Mouse (Mus musculus): ENCODE results near the gene Med13l. TPM values are rescaled to one million over a fixed set of nuclear protein-coding genes. Genes with fewer than 3 reads are reported as not detected.
A peak's percentile ranks its signal among the peaks of the same experiment; 100 is the strongest.

Med13l gene
- total RNA-seq (2014; rRNA removed) (29.5 and 30.7 TPM in 2 replicates), polyA plus RNA-seq (2015; fragmentation: Nextera tagmentation; extraction: Ambion mirVana) (8.5 and 10.5 TPM in 2 replicates)

DNA sequence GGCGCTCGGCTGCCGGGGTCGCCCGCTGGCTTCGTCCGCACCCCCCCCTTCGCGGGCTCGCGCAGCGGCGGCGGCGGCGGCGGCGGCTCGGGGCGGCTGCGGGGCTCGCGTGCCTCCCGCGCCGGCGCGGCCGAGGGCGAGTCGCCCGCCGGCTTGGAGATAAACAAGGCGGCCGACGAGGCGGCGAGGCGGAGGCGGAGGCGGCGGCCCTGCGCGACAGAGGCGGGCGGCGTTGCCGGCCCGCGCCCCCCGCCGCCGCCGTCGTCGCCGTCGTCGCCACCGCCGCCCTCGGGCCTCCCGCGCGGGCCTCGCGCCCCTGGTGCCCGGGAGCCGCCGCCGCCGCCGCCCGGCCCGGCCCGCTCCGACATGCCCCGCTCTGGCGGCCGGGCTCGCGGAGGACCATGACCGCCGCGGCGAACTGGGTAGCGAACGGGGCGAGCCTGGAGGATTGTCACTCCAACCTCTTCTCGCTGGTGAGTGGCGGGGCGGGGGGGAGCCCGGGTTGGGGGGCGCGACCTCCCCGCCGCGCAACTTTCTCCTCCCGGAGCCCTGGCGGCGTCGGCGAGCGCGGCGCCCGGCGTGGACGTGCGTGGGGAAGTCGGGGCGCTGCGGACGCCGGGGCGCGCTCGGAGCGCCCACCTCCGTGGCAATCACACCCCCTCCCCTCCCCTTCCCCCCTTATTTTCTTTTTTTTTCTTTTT lies at the start of gene Med13l:
Med13l (plus strand) TSS at position 295 of the 701 bp plus-strand sequence.
- Histone ChIP-seq H3K9me3 (ENCODE audit: low read length) (no peaks in the 10 kb centered on the region), H3K4me3 (ENCODE audit: low read depth, low read length) (peak within 1 kb of the TSS; percentile 86), H3K9ac (replicated peaks; ENCODE audit: low read length, poor library complexity, severe bottlenecking) (peak within 1 kb of the TSS; percentile 96), H3K4me2 (ENCODE audit: low read depth, low read length, poor library complexity, severe bottlenecking) (peak within 1 kb of the TSS; percentile 72), H3K36me3 (ENCODE audit: insufficient read depth, low read length) (no peaks in the 10 kb centered on the region), H3K4me1 (ENCODE audit: insufficient read depth, low read length) (peaks cover 10% of the 10 kb centered on the region; the same call in 1 of the 2 replicates), H3K27me3 (ENCODE audit: insufficient read depth, low read length) (no peaks in the 10 kb centered on the region), H3K27ac (ENCODE audit: low read depth, low read length) (peak within 1 kb of the TSS; percentile 99)
- no peak for TF ChIP-seq CTCF (IDR thresholded peaks at IDR 0.05)
- 0% methylated on average over 26 of the region's 120 CpGs for WGBS
- ATAC-seq (ENCODE audit: low FRiP score) (peak; percentile 69), DNase-seq (ENCODE audit: low spot score) (peak; percentile 57)

DNA sequence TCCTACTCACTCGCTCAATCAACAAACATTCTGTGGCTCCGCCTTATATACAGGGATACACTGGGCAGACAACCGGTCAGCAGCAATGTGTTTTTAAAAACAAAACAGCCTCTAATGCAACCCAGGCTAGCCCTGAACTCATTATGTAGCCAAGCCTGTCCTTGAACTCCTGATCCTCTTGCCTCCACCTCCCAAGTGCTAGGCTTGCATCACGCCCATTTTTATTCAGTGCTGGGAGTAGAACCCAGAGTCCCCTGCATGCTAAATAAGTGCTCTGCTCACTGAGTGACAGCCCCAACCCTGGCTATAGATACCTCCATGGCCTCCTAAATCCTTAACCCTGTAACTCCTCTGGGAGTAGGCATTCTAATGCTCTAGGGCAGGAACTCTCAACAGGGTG lies 49.5 kb upstream of the Med13l start:
- no peak for DNase-seq (ENCODE audit: low spot score)
- Histone ChIP-seq H3K9me3 (ENCODE audit: low read length) (no peaks in the 10 kb centered on the region), H3K4me2 (ENCODE audit: low read depth, low read length, poor library complexity, severe bottlenecking) (no peak overlapping the region), H3K4me3 (ENCODE audit: low read depth, low read length) (no peak overlapping the region), H3K27me3 (ENCODE audit: insufficient read depth, low read length) (peaks cover 11% of the 10 kb centered on the region; the same call in 1 of the 2 replicates), H3K4me1 (ENCODE audit: insufficient read depth, low read length) (no peaks in the 10 kb centered on the region), H3K27ac (ENCODE audit: low read depth, low read length) (no peak overlapping the region), H3K9ac (replicated peaks; ENCODE audit: low read length, poor library complexity, severe bottlenecking) (no peak overlapping the region), H3K36me3 (ENCODE audit: insufficient read depth, low read length) (no peaks in the 10 kb centered on the region)
- ATAC-seq (ENCODE audit: low FRiP score), result no peak
- TF ChIP-seq CTCF (IDR thresholded peaks at IDR 0.05), result no peak
- 90% methylated on average over 4 of the region's 4 CpGs for WGBS

DNA sequence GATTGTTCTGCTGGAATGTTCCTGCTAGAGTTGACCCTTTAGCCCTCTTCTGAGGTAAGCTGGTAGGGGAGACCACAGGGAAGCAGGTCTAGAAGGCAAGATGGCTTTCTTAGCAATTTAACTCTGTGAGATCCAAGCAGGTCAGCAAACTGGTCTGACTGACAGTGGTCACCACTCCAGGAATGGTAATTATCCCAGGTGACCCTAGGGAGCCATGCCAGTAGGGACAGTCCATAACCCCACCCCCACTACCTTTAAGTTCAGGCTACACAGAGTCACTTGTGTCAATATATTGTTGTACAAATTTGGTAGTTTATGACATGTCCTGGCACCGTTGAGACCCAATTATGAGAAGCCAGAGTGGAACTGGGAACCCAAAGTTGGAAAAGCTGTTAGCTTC lies 47.5 kb upstream of the Med13l start:
- Histone ChIP-seq H3K9ac (replicated peaks; ENCODE audit: low read length, poor library complexity, severe bottlenecking) (no peak overlapping the region), H3K27me3 (ENCODE audit: insufficient read depth, low read length) (peaks cover 11% of the 10 kb centered on the region; the same call in 1 of the 2 replicates), H3K4me2 (ENCODE audit: low read depth, low read length, poor library complexity, severe bottlenecking) (no peak overlapping the region), H3K4me3 (ENCODE audit: low read depth, low read length) (no peak overlapping the region), H3K4me1 (ENCODE audit: insufficient read depth, low read length) (no peaks in the 10 kb centered on the region), H3K36me3 (ENCODE audit: insufficient read depth, low read length) (no peaks in the 10 kb centered on the region), H3K27ac (ENCODE audit: low read depth, low read length) (no peak overlapping the region), H3K9me3 (ENCODE audit: low read length) (no peaks in the 10 kb centered on the region)
- WGBS, result 69% methylated on average over 1 of the region's 1 CpGs
- TF ChIP-seq CTCF (IDR thresholded peaks at IDR 0.05), result no peak
- ATAC-seq (ENCODE audit: low FRiP score) (no peak), DNase-seq (ENCODE audit: low spot score) (no peak)

DNA sequence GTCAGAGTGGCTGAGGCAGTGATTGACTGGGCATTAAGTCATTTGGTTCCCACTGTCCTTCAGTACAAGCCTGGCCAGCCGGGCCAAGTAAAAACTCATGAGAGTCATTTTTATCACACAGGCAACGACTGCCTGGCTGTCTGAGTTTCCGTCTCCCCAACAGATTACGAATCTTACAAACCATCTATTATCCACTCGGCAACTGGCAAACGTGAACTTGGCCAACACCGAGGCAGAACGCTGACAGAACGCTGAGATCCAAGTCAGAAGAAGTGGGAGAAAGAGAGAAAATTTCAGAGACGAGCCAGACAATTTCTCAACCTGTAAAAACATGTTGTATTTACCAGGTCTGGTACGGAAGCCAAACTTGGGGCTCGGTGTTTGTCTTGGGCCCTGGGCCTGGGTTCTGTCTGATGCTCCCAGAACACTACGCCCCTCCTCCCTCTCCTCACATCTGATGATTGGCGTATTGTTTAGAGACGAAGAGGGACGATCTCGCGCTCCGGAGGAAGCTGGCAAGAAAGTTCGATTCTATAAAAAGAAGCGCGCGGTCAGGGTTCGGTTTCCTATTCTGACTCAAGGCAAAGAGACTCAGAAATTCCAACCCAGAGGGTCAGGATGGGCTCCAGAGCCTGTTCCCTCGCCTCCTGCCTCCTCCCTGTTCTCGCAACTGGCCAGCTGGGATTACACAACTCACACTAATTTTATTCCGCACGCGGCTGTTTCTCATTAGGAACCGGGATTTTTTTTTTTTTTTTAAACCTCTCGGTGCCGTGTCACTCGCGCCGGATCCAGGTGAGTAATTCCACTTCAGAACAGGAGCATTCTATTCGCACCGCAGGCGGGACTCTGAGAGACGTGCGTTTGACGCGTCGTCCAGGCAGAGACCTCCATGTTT lies 46.6 kb upstream of the Med13l start:
- H3K27me3 ChIP-seq (ENCODE audit: insufficient read depth, low read length), result peaks cover 13% of the 10 kb centered on the region; the same call in 1 of the 2 replicates
- WGBS, result 4% methylated on average over 43 of the region's 43 CpGs
- peak overlapping the region; percentile 46 for H3K4me2 ChIP-seq (ENCODE audit: low read depth, low read length, poor library complexity, severe bottlenecking)
- no peaks in the 10 kb centered on the region for H3K36me3 ChIP-seq (ENCODE audit: insufficient read depth, low read length)
- no peaks in the 10 kb centered on the region for H3K4me1 ChIP-seq (ENCODE audit: insufficient read depth, low read length)
- ATAC-seq (ENCODE audit: low FRiP score) (no peak), DNase-seq (ENCODE audit: low spot score) (peak; percentile 34)
- no peak overlapping the region for H3K9ac ChIP-seq (replicated peaks; ENCODE audit: low read length, poor library complexity, severe bottlenecking)
- H3K4me3 ChIP-seq (ENCODE audit: low read depth, low read length), result peak overlapping the region; percentile 29
- H3K27ac ChIP-seq (ENCODE audit: low read depth, low read length), result no peak overlapping the region
- TF ChIP-seq CTCF (IDR thresholded peaks at IDR 0.05), result no peak
- H3K9me3 ChIP-seq (ENCODE audit: low read length), result no peaks in the 10 kb centered on the region

DNA sequence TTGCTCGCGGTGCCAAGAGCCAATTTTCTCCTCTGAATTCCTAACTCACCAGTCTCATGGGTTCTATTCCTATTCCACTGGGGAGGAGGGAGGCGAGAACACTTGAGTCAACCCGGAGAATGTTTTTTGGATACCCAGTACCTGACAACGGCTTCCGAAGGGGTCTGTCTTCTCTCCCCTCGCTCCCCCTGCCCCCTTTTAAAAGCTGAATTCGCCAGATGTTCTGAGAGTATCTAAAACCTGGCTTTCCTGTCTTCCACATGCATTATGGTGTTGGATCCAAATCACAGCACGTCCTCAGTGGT lies 46.0 kb upstream of the Med13l start:
- no peaks in the 10 kb centered on the region for H3K9me3 ChIP-seq (ENCODE audit: low read length)
- no peaks in the 10 kb centered on the region for H3K4me1 ChIP-seq (ENCODE audit: insufficient read depth, low read length)
- no peak overlapping the region for H3K27ac ChIP-seq (ENCODE audit: low read depth, low read length)
- ATAC-seq (ENCODE audit: low FRiP score), result no peak
- H3K27me3 ChIP-seq (ENCODE audit: insufficient read depth, low read length), result peaks cover 15% of the 10 kb centered on the region; the same call in 1 of the 2 replicates
- DNase-seq (ENCODE audit: low spot score), result no peak
- no peak for TF ChIP-seq CTCF (IDR thresholded peaks at IDR 0.05)
- 22% methylated on average over 9 of the region's 9 CpGs for WGBS
- peak overlapping the region; percentile 46 for H3K4me2 ChIP-seq (ENCODE audit: low read depth, low read length, poor library complexity, severe bottlenecking)
- no peaks in the 10 kb centered on the region for H3K36me3 ChIP-seq (ENCODE audit: insufficient read depth, low read length)
- no peak overlapping the region for H3K9ac ChIP-seq (replicated peaks; ENCODE audit: low read length, poor library complexity, severe bottlenecking)
- H3K4me3 ChIP-seq (ENCODE audit: low read depth, low read length), result peak overlapping the region; percentile 29

- no peaks in the 10 kb centered on the region for H3K4me1 ChIP-seq (ENCODE audit: insufficient read depth, low read length)
- H3K27ac ChIP-seq (ENCODE audit: low read depth, low read length), result no peak overlapping the region
- H3K4me3 ChIP-seq (ENCODE audit: low read depth, low read length), result no peak overlapping the region
- ATAC-seq (ENCODE audit: low FRiP score) (no peak), DNase-seq (ENCODE audit: low spot score) (no peak)
- 54% methylated on average over 5 of the region's 5 CpGs for WGBS
- H3K9ac ChIP-seq (replicated peaks; ENCODE audit: low read length, poor library complexity, severe bottlenecking), result no peak overlapping the region
- H3K4me2 ChIP-seq (ENCODE audit: low read depth, low read length, poor library complexity, severe bottlenecking), result peak overlapping the region; percentile 46
- no peak for TF ChIP-seq CTCF (IDR thresholded peaks at IDR 0.05)
- H3K36me3 ChIP-seq (ENCODE audit: insufficient read depth, low read length), result no peaks in the 10 kb centered on the region
- H3K9me3 ChIP-seq (ENCODE audit: low read length), result no peaks in the 10 kb centered on the region
- peaks cover 15% of the 10 kb centered on the region; the same call in 1 of the 2 replicates for H3K27me3 ChIP-seq (ENCODE audit: insufficient read depth, low read length)
These were observed 45.6 kb upstream of the Med13l start for GRCm38 (mm10) chr5:118514842-118515241.

Measured in midbrain, postnatal 0 days (tissue).